Mouse (Mus musculus) brown adipose tissue, adult 24 weeks (tissue): ENCODE measurements around the gene Gramd4. TPM values are rescaled to one million over a fixed set of nuclear protein-coding genes. Genes with fewer than 3 reads are reported as not detected.
"Not testable (repeated sequence)": the region's sequence is repeated elsewhere in the genome, so short reads cannot be mapped to it uniquely, and the experiment has no call there.

ENCODE experiments used
- H3K27ac ChIP-seq: fragments of 200-500 bp; replicated peaks from 2 replicates; pipeline ENCODE4 v1.5.1; 2012; ENCODE audit warnings: low read depth, mild to moderate bottlenecking, low read length
- H3K4me1 ChIP-seq: fragments of 200-500 bp; 2 replicates; pipeline ENCODE4 v1.6.1; 2012; ENCODE audit warnings: low read length, mixed read lengths; ENCODE audit not compliant: control insufficient read depth, insufficient read depth, insufficient read length
- H3K4me3 ChIP-seq: fragments of 200-500 bp; 2 replicates; pipeline ENCODE4 v1.5.1; 2012; ENCODE audit warnings: low read depth, mild to moderate bottlenecking, low read length, moderate library complexity; ENCODE audit not compliant: insufficient read depth
- polyA plus RNA-seq: library from polyadenylated mRNA; stranded (reverse); fragments of >200 nt; gene quantifications from 2 replicates; pipeline ENCODE4 v1.2.4, GENCODE M21; 2012; ENCODE audit not compliant: missing spikeins, insufficient read depth, insufficient read length

Gene Gramd4
- polyA plus RNA-seq, 1 experiment = 13.5 TPM

DNA sequence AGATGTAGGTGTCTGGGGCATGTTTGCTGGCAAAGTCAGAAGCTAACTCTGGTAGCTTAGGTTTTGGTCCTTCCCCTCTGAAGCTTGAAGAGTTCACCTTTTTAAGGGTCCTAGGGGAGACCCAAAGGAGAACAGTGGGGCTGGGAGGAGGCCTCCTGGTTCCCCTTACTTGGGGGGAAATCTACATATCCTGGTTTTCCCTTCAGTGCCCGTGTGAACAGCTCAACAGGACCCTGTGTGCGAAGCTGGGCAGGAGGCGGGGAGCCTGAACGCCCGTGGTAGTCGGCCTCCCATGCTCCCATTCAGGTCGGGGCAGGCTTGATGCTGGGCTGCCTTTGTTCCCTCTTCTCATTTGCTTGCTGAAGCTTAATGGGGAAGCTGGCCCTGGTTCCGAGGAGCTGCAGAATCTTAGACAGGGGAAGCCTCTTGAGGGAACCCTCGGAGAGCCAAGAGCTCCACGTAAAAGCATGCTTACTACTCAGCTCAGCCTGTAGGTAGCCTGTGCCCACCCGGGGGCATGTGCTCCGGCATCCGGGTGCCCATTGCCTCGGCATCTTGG, 30.2 kb downstream of the Gramd4 start:
- Histone ChIP-seq H3K27ac (no peak overlapping the region), H3K4me3 (no peak overlapping the region), H3K4me1 (peaks cover 55% of the 10 kb centered on the region)

DNA sequence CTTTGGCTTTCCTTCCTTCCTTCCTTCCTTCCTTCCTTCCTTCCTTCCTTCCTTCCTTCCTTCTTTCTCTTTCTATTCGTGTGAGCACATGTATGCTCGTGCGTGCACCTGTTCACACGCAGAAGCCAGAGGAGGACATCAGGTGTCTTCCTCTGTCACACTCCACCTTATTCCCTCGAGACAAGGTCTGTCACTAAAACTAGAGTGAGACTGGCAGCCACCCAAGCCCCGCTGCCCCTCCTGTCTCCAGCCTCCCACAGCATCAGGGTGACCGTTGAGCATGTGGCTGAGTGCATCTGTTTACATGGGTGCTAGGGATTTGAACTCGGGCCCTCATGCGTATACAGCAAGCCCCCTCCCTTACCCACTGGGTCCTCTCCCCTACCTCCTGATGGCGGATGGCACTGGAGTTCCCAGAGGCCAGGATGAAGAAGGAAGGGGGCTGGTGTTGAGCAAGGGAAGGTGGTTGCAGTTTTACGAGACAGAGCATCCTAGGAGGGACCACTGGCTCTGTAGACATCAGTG, 30.8 kb downstream of the Gramd4 start:
- H3K4me3 ChIP-seq = no peak overlapping the region

DNA sequence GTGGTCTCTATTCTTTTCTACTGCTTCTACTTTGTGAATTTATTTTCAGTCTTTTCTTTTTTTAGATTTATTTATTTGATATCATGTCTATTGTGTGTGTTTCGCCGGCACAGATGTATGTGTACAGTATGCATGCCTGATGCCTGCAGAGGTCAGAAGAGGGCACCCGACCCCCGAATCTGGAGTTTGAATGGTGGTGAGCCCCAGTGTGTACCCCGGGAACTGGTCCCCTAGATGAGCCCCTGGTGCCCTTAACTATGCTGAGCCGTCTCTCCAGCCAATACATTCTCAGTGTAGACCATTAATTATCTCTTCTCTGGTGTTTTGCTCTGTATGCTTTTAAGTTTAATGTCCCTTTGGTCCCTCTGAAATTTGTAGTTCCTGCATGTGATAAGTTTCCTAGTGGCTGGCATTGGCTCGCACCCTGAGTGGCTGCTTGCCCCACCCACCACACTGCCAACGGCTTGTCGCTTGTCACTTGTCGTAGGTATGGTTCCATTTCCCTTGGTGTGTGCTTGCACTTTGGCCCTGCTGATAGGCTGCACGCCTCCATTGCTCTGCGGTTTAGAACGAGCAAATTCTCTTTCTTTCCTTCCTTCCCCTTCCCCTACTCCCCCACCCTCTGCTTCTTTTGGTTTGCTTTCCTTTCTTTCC, 31.7 kb downstream of the Gramd4 start:
- Histone ChIP-seq H3K27ac (peak overlapping the region; percentile 81), H3K4me3 (no peak overlapping the region), H3K4me1 (peaks cover 49% of the 10 kb centered on the region)

More for the DNA sequence above, 30.8 kb downstream of the Gramd4 start:
- Histone ChIP-seq H3K4me1 (peaks cover 51% of the 10 kb centered on the region), H3K27ac (0 out of 2 replicates have a peak overlapping the region, but pooled peaks have one; percentile 14)

DNA sequence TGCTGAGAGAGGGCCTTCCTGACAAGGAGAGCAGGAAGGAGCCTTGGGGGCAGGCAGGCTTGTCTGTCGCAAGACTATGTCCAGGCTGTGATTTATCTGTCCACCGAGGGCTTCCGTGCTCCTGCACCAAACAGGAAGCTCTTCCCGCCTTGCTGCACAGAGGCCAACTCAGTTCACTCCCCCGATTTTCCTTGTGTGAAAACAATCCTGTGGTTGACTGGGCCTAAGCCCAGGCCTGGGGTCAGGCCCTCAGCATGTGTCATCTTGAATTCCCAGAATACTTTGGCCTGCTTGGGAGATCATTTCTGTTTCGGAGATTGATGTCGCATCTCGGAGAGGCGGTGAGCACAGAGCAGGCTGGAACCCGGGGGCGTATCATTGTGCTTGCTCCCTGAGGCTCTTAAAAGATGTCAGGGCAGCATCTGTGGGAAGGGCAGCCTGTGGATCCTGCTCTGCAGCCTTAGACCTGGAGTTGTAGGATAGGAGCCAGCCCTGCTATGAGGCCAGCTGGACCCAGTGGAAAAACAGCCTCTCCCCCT, 32.6 kb downstream of the Gramd4 start:
- peaks cover 54% of the 10 kb centered on the region for H3K4me1 ChIP-seq

GRCm38 (mm10) chr15:86090578-86090977, 33.1 kb downstream of the Gramd4 start:
- Histone ChIP-seq H3K27ac (peak overlapping the region; percentile 65), H3K4me3 (no peak overlapping the region), H3K4me1 (peaks cover 52% of the 10 kb centered on the region)

More for the DNA sequence above, 32.6 kb downstream of the Gramd4 start:
- no peak overlapping the region for H3K4me3 ChIP-seq
- peak overlapping the region; percentile 81 for H3K27ac ChIP-seq

DNA sequence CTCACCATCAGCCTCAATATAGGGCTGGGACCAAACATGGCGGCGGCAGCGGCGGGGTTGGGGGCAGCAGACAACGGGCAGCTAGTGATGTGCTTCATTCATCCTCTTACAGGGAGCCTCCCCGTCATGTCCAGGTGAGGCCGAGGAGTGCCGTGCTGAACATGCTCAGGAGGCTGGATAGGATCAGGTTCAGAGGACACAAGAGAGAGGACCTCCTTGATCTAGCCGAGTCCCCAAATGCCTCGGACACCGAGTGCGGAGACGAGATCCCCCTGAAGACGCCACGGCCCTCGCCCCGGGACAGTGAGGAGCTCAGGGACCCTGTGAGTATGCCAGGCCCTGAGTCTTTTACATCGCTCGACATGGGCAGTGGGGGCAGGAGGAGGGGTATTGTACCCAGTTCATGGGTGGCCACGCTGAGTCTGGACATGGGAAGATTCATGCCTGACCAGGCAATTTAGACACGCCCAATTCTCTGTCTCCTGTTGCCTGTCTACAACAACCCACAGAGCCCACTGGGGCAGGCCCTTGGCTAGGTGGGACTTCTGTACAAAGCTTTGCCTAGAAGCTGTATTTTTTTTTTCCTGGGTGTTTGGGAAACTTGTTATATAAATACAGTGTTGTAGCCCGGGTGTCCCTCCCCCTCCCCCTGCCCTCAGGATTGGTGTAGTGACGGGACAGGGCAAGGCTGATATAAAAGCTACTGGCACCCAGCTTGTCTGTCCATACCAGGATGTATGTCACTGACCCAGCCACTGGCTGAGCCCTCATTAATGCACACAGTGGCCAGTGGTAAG, 33.9 kb downstream of the Gramd4 start:
- H3K27ac ChIP-seq = peak overlapping the region; percentile 65
- H3K4me1 ChIP-seq = peaks cover 45% of the 10 kb centered on the region
- no peak overlapping the region for H3K4me3 ChIP-seq

DNA sequence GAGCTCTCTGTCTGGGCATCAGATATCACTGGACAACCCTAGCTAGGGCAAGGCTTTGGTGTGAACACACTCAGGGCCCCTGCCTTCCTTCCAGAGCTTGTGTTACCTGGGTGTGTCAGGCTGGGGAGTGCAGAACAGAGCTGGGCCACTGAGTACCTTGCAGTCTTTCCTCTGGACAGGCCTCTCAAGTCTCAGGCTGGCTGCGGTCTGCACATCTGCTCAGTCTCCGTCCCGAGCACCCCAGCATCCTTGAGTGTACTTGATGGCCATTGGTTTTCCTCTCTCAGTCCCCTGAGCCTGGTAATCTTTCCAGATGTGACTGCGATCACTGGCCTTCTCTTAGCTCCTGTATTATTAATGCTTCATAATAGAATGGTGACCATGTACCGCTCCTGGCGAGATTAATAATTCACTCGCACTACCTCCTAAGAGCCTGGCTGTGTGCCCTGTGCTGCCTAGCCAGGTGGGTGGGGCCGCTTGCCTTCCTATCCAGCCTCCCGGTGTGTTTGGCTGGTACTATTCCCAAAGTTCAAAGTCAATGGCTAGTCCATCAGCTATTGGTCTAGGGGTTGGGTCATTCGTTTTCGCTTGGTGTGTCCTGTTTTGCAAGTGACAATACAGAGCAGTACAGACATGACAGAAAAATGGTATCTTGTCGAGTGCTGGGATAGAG, 34.6 kb downstream of the Gramd4 start:
- peak overlapping the region; percentile 65 for H3K27ac ChIP-seq
- H3K4me1 ChIP-seq = peaks cover 42% of the 10 kb centered on the region

DNA sequence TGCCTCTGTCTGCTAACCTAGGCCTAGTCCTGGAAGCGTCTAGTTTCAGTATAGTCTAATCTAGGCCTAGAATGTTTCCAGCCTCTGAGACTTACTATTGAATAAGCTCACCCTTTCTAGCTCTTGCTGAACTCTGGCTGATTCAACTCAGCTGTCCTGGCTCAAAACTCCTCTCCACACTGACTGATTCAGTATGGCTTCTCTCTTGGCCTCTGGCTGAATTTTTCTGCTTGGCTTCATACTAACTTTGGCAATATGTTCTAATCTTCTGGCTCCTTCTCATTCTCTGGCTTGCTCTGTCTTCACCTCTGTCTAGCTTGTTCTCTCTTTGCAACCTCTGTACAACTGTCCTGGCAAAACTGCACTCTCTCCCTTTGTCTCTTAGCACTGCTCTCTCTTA, 35.7 kb downstream of the Gramd4 start:
- Histone ChIP-seq H3K27ac (peak overlapping the region; percentile 32), H3K4me3 (no peak overlapping the region), H3K4me1 (peaks cover 42% of the 10 kb centered on the region)

More for the DNA sequence above, 34.6 kb downstream of the Gramd4 start:
- no peak overlapping the region for H3K4me3 ChIP-seq

GRCm38 (mm10) chr15:86094324-86095121, 37.0 kb downstream of the Gramd4 start:
- Histone ChIP-seq H3K4me1 (peaks cover 34% of the 10 kb centered on the region), H3K27ac (no peak overlapping the region), H3K4me3 (no peak overlapping the region)

DNA sequence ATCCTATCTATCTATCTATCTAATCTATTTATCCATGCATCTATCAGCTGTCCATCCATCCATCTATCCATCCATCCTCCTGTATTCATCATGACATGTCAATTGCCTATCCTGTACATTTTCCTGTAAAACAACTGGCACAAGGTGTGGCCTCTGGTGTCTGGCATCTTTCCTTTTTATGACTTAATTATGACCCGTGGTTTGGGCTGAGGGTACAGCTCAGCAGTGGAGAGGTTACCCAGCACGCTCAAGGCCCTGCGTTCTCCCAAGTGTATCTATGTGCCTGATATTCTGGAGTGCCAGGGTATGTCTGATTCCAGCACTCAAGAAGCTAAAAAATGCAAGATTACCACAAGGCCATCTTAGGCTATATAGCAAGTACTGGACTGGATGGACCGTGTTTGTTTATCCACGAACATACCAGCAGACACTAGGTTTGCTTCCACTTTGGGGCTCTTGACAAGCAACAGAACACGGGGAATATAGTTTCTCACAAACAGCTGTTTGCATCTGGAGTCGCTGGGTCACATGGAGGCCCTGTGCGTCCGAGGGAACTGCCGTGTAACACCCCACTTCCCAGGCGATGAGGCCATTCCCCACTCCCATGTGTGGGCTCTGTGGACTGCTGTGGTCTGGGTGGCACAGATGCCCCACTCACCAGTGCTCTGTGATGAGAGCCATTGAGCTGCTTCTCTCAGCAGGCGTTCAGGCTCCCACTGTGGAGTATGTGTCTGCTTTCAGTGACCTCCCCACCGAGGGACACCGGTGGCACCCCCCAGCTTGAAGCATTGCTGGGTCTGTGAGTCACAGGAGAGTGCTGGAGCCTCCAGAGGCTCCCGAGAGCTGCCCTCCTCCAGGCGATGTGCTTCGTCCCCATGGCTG, 38.5 kb downstream of the Gramd4 start:
- H3K4me1 ChIP-seq = peaks cover 23% of the 10 kb centered on the region
- no peak overlapping the region for H3K27ac ChIP-seq
- no peak overlapping the region for H3K4me3 ChIP-seq

DNA sequence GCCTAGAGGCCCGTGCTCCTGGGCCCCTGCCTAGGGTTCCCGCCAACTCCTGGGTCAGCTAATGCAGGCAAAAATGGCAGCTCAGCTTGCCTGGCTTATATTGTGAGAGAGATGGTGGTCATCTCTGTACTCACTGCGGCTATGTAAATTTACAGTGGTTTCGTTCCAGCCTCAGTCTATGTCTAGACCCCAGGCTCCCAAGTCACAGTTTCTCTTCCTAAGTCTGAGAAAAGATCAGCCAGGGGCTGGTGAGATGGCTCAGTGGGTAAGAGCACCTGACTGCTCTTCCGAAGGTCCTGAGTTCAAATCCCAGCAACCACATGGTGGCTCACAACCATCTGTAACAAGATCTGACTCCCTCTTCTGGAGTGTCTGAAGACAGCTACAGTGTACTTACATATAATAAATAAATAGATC, 39.1 kb downstream of the Gramd4 start:
- peaks cover 17% of the 10 kb centered on the region for H3K4me1 ChIP-seq
- H3K27ac ChIP-seq = not testable (repeated sequence)

DNA sequence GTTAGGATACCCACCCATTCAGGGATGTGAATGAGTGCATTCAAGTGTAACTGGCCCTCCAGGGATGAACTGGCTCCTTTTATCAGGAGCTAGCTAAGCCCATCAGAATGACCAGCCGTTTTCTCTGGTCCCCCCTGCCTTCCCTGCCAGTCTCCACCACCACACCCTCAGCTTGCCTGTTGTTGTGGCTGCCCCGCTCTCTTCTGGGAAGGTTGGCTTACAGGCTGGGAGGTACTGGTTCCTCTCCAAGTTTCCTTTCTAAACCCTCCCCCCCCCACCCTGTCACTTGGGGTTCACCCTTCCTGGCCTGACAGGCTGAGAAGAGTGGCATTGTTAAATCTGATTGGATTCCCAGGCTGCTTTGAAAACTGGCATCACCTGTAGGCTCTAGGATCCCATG, 40.4 kb downstream of the Gramd4 start:
- H3K27ac ChIP-seq = no peak overlapping the region
- H3K4me1 ChIP-seq = peaks cover 6% of the 10 kb centered on the region; the same call in 1 of the 2 replicates
- H3K4me3 ChIP-seq = no peak overlapping the region

More for the DNA sequence above, 39.1 kb downstream of the Gramd4 start:
- not testable (repeated sequence) for H3K4me3 ChIP-seq

DNA sequence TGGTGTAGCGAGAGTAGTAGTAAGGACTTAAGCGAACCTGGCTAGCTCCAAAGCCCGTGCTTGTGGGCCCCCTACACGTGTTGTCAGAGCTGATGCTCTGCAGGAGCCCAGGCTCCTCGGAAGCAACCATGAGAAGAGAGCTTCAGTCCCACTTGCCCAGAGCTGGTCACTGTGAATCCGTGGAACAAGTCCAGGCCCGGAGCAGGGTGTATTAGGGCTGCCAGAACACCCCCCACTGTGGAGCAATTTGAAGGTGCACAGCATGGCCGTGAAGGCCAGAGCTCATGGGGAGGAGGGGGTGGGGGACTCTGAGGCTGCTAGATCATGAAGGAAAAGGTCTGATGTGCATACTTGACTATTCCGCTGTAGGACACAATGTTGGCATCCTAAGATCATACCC, 44.1 kb downstream of the Gramd4 start:
- H3K4me1 ChIP-seq = no peaks in the 10 kb centered on the region
- H3K27ac ChIP-seq = no peak overlapping the region
- H3K4me3 ChIP-seq = no peak overlapping the region
